Mouse (Mus musculus): Measurements from ENCODE around the gene Olfr1022.

Olfr1022 gene

DNA sequence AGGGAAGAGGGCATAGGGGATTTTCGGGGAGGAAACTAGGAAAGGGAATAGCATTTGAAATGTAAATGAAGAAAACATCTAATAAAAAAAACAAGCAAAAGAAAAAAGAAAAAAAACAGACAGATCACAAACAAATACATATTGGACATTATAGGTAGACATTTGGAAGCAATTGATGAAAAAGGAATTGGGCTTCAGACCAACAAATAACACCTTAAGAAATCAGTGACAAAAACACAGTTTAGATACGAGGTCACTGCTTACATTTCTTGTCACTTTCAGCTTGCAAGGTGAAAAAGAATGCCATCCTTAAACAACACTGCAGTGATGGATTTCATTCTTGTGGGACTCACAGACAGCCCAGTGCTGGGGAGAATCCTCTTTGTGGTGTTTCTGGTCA lies at the start of gene Olfr1022:
Olfr1022 (plus strand) TSS at position 301 of the 400 bp plus-strand sequence.
- DNase-seq (ENCODE audit: low spot score in 2 of 2) = no peak

DNA sequence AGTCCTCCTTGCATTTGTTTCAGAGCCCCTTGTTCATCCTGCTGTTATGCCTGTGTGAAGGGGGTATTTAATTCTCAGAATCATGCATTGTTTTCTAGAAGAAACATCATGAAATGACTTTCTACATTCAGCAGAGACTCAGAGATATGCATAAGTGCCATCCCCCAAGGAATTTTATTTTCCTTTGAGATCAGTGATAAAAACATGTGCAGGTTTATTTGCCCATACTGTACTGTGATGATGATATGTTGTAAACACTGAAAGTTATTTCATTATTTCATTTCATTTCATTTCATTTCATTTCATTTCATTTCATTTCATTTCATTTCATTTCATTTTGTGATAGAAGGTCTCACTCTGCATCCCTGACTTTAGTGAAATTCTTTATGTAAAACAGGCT lies 23.0 kb upstream of the Olfr1022 start, which contains the start of gene Olfr1019:
Olfr1019 (minus strand) TSS at position 101 of the 400 bp plus-strand sequence.
- DNase-seq (ENCODE audit: low spot score in 2 of 2) = no peak

- no peak for DNase-seq (ENCODE audit: low spot score in 2 of 2)
Measured at GRCm38 (mm10) chr2:85846730-85847129, 21.7 kb upstream of the Olfr1022 start, which contains the start of gene Olfr1020. Gene Olfr1020, plus strand, starts transcription at chr2:85847030.

- DNase-seq (ENCODE audit: low spot score in 2 of 2) = no peak
Measured at GRCm38 (mm10) chr2:85885340-85885739, 16.9 kb downstream of the Olfr1022 start, which contains the start of gene Olfr1023. Gene Olfr1023, plus strand, starts transcription at chr2:85885640.

- DNase-seq (ENCODE audit: low spot score in 2 of 2) = no peak
Measured at GRCm38 (mm10) chr2:85904952-85905351, 36.6 kb downstream of the Olfr1022 start, which contains the start of gene Olfr1024. Gene Olfr1024, minus strand, starts transcription at chr2:85905052.

GRCm38 (mm10) chr2:85913197-85913596 lies 44.8 kb downstream of the Olfr1022 start:
- DNase-seq (ENCODE audit: low spot score in 2 of 2) = no peak

DNA sequence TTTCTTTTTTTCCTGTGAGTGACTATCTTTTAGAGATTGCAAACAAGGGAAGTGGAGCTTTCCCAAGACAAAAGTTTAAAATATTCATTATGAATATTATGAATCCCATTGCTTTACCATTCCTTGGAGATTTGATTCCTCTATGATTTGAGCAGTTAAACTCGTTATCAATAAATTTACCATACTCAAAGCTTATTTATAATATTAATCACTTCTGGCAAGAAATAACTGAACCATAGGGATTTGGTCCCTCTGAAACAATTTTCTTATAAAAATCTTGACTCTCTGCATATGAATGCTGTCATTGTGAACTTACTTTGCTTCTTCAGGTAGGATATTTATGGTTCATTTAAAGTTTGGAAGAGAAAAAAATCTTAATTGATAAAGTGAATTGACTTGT lies 46.5 kb downstream of the Olfr1022 start, which contains the start of gene Olfr1025-ps1:
Olfr1025-ps1 (plus strand) TSS at position 301 of the 400 bp plus-strand sequence.
- no peak for DNase-seq (ENCODE audit: low spot score in 2 of 2)

Measured in urinary bladder, postnatal 36 days (tissue).